Mouse (Mus musculus) ES-Bruce4 (cell line): Measurements from ENCODE around the gene Cnpy1. TPM values are rescaled to one million over a fixed set of nuclear protein-coding genes. Genes with fewer than 3 reads are reported as not detected.

Source experiments
- H3K27ac ChIP-seq: 2 replicates; pipeline ENCODE4 v1.5.1; 2012; ENCODE audit warnings: low read length, inconsistent platforms; ENCODE audit not compliant: insufficient read depth
- H3K27me3 ChIP-seq: 2 replicates; pipeline ENCODE4 v1.6.1; 2012; ENCODE audit warnings: mild to moderate bottlenecking, low read length, inconsistent platforms; ENCODE audit not compliant: control insufficient read depth, poor library complexity, insufficient read depth, severe bottlenecking
- H3K36me3 ChIP-seq: 2 replicates; pipeline ENCODE4 v1.6.1; 2012; ENCODE audit warnings: inconsistent platforms, mild to moderate bottlenecking, low read length, moderate library complexity; ENCODE audit not compliant: control insufficient read depth, poor library complexity, insufficient read depth, severe bottlenecking
- H3K4me1 ChIP-seq: one replicate; pipeline ENCODE4 v1.8.1; 2011; ENCODE audit warnings: low read length; ENCODE audit not compliant: control insufficient read depth, insufficient read depth
- H3K4me3 ChIP-seq: 2 replicates; pipeline ENCODE4 v1.5.1; 2011; ENCODE audit warnings: low read depth, mild to moderate bottlenecking, low read length
- H3K9ac ChIP-seq: 2 replicates; pipeline ENCODE4 v1.6.1; 2012; ENCODE audit warnings: low read depth, mild to moderate bottlenecking, inconsistent platforms; ENCODE audit not compliant: poor library complexity, severe bottlenecking
- H3K9me3 ChIP-seq: replicated peaks from 2 replicates; pipeline ENCODE4 v1.6.1; 2012; ENCODE audit warnings: mild to moderate bottlenecking, low read length, inconsistent platforms; ENCODE audit not compliant: control insufficient read depth, poor library complexity, insufficient read depth, severe bottlenecking
- CTCF ChIP-seq: IDR thresholded peaks from one replicate; pipeline ENCODE4 v1.8.1; 2011; ENCODE audit warnings: low read depth, low read length
- EP300 ChIP-seq: IDR thresholded peaks from 2 replicates; pipeline ENCODE4 v1.6.1; 2011; ENCODE audit warnings: low read depth, low read length; ENCODE audit not compliant: insufficient read depth
- POLR2A ChIP-seq: IDR thresholded peaks from one replicate; pipeline ENCODE4 v1.8.1; 2011; ENCODE audit warnings: low read length; ENCODE audit not compliant: insufficient read depth
- polyA plus RNA-seq: library from polyadenylated mRNA; stranded (reverse); fragments of >200 nt; gene quantifications from 2 replicates; pipeline ENCODE4 v1.2.4, GENCODE M21; 2011; ENCODE audit warnings: low read depth; ENCODE audit not compliant: missing spikeins, insufficient read depth, insufficient read length

Gene Cnpy1
- polyA plus RNA-seq, 1 experiment = 48.1 TPM

DNA sequence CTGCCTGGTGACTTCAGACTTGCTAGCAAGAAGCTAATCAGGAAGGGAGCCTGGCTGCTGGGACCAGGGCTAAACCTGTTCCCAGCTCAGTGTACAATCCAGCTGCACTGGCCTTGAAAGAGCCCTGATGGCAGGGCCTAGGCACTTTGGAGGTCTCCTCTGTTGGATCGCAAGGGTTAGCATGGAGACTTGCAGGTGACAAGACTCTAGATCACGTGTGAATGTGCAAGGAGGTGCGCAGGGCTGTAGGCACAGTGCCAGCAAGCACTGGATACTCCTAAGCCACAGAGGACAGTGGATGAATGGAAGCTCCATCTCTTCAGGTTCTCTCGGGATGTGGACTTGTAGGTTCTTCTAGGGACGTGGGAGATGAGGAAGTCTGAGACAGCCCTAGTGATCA, 6.7 kb downstream of the Cnpy1 start:
- H3K27me3 ChIP-seq = no peaks in the 10 kb centered on the region
- H3K27ac ChIP-seq = no peak overlapping the region
- H3K4me3 ChIP-seq = no peak overlapping the region
- no peak overlapping the region for H3K9ac ChIP-seq
- H3K4me1 ChIP-seq = no peaks in the 10 kb centered on the region
- H3K9me3 ChIP-seq = no peaks in the 10 kb centered on the region
- no peaks in the 10 kb centered on the region for H3K36me3 ChIP-seq
- TF ChIP-seq POLR2A = no peak
- TF ChIP-seq EP300 = no peak
- TF ChIP-seq CTCF = no peak

DNA sequence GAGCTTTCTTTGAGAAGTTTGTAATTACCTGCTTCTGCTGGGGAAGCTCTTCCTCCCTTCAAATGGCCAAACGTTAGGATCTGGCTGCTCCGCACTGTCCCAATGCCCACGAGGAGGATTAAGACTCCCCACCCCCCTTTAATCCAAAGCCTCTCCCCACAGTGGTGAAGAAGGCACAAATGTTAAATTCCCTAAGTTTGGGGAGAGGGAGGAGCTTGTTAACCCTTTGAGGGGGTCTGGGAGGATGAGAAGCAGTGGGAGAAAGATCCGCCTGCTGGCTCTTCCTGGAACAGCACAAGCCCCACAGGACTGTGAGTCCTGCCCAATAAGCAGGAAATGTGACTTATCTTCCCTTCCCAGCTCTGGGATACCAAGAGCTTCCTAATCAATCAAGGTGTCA, 7.5 kb downstream of the Cnpy1 start:
- Histone ChIP-seq H3K36me3 (no peaks in the 10 kb centered on the region), H3K4me3 (no peak overlapping the region)

DNA sequence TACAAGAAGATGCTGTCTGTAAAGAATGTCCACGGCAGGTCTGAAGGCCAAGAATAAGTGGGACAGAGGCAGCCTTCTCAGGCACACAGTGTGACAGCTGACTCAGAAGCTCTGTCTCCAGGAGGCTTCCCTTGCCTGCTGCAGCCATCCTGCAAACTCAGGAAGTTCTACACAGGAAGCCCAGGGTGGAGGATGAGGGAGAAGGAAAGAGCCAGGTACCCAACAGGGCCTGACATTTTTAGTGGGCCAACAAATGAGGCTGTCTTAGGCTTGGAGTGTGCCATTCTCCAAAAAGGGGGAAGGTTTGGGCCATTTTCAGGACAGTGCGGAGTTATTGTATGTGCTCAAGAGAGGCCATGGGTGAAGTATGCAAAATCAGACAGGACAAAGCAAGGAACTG, 7.9 kb downstream of the Cnpy1 start:
- H3K27me3 ChIP-seq = no peaks in the 10 kb centered on the region
- TF ChIP-seq CTCF = no peak
- TF ChIP-seq EP300 = no peak
- TF ChIP-seq POLR2A = no peak
- H3K27ac ChIP-seq = no peak overlapping the region
- no peaks in the 10 kb centered on the region for H3K4me1 ChIP-seq
- H3K9ac ChIP-seq = no peak overlapping the region
- H3K9me3 ChIP-seq = no peaks in the 10 kb centered on the region
- no peak overlapping the region for H3K4me3 ChIP-seq
- H3K36me3 ChIP-seq = no peaks in the 10 kb centered on the region

More for the DNA sequence above, 7.5 kb downstream of the Cnpy1 start:
- H3K27me3 ChIP-seq = no peaks in the 10 kb centered on the region
- H3K9me3 ChIP-seq = no peaks in the 10 kb centered on the region
- TF ChIP-seq CTCF = peak; percentile 32
- no peak for TF ChIP-seq EP300
- no peaks in the 10 kb centered on the region for H3K4me1 ChIP-seq
- H3K9ac ChIP-seq = no peak overlapping the region
- no peak overlapping the region for H3K27ac ChIP-seq

DNA sequence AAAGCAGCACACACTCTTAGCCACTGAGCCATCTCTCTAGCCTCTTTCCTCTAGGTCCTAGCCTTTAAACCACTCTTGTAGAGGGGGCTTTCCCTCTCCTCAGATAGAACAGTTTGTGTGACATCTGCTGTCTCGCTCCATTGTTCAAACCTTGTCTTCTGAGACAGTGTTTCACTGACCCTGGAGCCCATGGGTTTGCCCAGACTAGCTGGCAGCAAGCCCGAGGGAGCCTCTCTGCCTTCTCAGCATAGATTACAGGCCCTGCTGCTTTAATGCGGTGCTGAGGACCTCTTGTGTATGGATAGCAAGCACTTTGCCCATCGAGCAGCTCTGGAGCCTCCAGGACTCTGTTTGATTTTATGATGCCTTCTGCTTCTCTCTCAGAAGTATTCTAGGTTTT, 8.6 kb downstream of the Cnpy1 start:
- no peak overlapping the region for H3K4me3 ChIP-seq
- H3K27ac ChIP-seq = no peak overlapping the region
- no peak for TF ChIP-seq POLR2A
- no peak for TF ChIP-seq CTCF
- TF ChIP-seq EP300 = no peak

DNA sequence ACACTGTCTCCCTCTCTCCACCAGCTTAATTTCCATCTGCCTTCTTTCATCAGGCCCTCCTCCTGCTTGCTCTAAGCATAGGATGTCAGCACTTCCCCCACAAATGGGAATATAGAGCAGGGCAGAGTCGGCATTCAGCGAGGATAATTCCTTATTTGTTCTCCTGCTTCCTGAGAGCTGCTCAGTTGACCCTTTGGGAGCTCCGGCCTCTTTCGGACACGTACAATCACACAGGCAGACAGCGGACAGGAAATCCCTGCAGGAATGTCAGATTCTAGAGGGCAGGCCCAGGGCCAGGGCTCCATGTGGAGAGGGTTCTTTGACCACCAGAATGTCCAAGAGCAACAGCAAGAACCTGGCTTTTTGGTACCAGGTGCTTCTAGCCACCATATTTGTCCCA, 9.5 kb downstream of the Cnpy1 start:
- Histone ChIP-seq H3K4me3 (no peak overlapping the region), H3K4me1 (no peaks in the 10 kb centered on the region), H3K27me3 (no peaks in the 10 kb centered on the region), H3K36me3 (no peaks in the 10 kb centered on the region), H3K9ac (no peak overlapping the region), H3K27ac (no peak overlapping the region), H3K9me3 (no peaks in the 10 kb centered on the region)
- no peak for TF ChIP-seq EP300
- no peak for TF ChIP-seq CTCF
- no peak for TF ChIP-seq POLR2A

More for the DNA sequence above, 8.6 kb downstream of the Cnpy1 start:
- Histone ChIP-seq H3K36me3 (no peaks in the 10 kb centered on the region), H3K9me3 (no peaks in the 10 kb centered on the region), H3K4me1 (no peaks in the 10 kb centered on the region), H3K9ac (no peak overlapping the region), H3K27me3 (no peaks in the 10 kb centered on the region)

- Histone ChIP-seq H3K4me3 (no peak overlapping the region), H3K9ac (no peak overlapping the region), H3K4me1 (no peaks in the 10 kb centered on the region), H3K9me3 (no peaks in the 10 kb centered on the region), H3K36me3 (no peaks in the 10 kb centered on the region), H3K27ac (no peak overlapping the region), H3K27me3 (no peaks in the 10 kb centered on the region)
- TF ChIP-seq POLR2A = no peak
- no peak for TF ChIP-seq CTCF
- no peak for TF ChIP-seq EP300
Measured at GRCm38 (mm10) chr5:28232101-28232500, 13.5 kb downstream of the Cnpy1 start.
